Mouse (Mus musculus) hindbrain, embryonic 10.5 days (tissue): Measurements from ENCODE around the gene Gm6096. TPM values are rescaled to one million over a fixed set of nuclear protein-coding genes. Genes with fewer than 3 reads are reported as not detected.

Experiments used
- DNase-seq: peaks from one replicate; pipeline ENCODE4 v3.0.0-alpha.2; 2017; ENCODE audit warnings: low spot score
- H3K27ac ChIP-seq: fragments of 300-500 bp; sonication (generic); 2 replicates; pipeline ENCODE4 v1.5.1; 2016; ENCODE audit warnings: mild to moderate bottlenecking, moderate library complexity
- H3K27me3 ChIP-seq: fragments of 300-500 bp; sonication (generic); 2 replicates; pipeline ENCODE4 v1.6.1; 2016; ENCODE audit warnings: mild to moderate bottlenecking; ENCODE audit not compliant: poor library complexity, insufficient read depth, severe bottlenecking
- H3K36me3 ChIP-seq: fragments of 300-500 bp; sonication (generic); 2 replicates; pipeline ENCODE4 v1.6.1; 2016; ENCODE audit warnings: mild to moderate bottlenecking, moderate library complexity
- H3K4me1 ChIP-seq: fragments of 300-500 bp; sonication (generic); replicated peaks from 2 replicates; pipeline ENCODE4 v1.6.1; 2016; ENCODE audit warnings: mild to moderate bottlenecking
- H3K4me3 ChIP-seq: fragments of 300-500 bp; sonication (generic); 2 replicates; pipeline ENCODE4 v1.5.1; 2016; ENCODE audit warnings: mild to moderate bottlenecking, moderate library complexity
- H3K9me3 ChIP-seq: fragments of 300-500 bp; sonication (generic); 2 replicates; pipeline ENCODE4 v1.6.1; 2016; ENCODE audit warnings: mild to moderate bottlenecking, moderate library complexity
- WGBS: fragments of 180-500 bp; shearing (Covaris S2); methylation state at CpG from one replicate; pipeline ENCODE4 v1.1.7; 2016; 5-methylcytosine and 5-hydroxymethylcytosine counted together
- polyA plus RNA-seq: library from polyadenylated mRNA; unstranded; fragments of >200 nt; fragmentation: Nextera tagmentation; extraction: Ambion mirVana; gene quantifications from 2 replicates; pipeline ENCODE4 v1.2.1, GENCODE M21; 2016

Gene Gm6096
- polyA plus RNA-seq, 1 experiment from 2014 or later = not detected

DNA sequence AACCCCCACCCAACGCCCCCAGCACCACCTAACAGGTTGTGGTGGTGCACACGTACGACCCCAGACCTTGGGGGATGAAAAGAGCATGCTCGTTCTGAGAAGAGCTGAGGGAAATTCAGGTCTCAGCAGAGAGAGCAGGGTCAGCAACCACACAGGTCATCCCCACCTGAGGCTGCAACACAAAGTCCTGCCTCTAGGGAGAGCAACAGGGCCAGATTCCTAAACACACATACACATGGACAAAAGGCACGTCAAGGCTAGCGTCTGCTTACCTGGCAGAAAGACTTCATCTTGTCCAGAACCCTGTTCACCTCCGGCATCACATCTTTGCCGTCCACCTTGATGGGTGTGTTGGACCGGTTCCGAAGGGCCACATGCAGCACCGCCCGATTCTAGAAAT is 24.0 kb upstream of the Gm6096 start:
- H3K4me3 ChIP-seq = no peak overlapping the region
- H3K36me3 ChIP-seq = peaks cover 69% of the 10 kb centered on the region
- peaks cover 39% of the 10 kb centered on the region for H3K4me1 ChIP-seq
- WGBS = 93% methylated on average over 12 of the region's 12 CpGs
- DNase-seq = no peak
- H3K27ac ChIP-seq = no peak overlapping the region
- 0 out of 2 replicates have a peak, but pooled peaks cover 4% of the 10 kb centered on the region for H3K9me3 ChIP-seq
- H3K27me3 ChIP-seq = no peaks in the 10 kb centered on the region

- Histone ChIP-seq H3K27me3 (no peaks in the 10 kb centered on the region), H3K4me1 (peaks cover 44% of the 10 kb centered on the region), H3K36me3 (peaks cover 51% of the 10 kb centered on the region), H3K9me3 (no peaks in the 10 kb centered on the region), H3K27ac (peak overlapping the region; percentile 92), H3K4me3 (peak overlapping the region; percentile 69)
- no peak for DNase-seq
- WGBS = 66% methylated on average over 9 of the region's 9 CpGs
Observed at GRCm38 (mm10) chr7:34228641-34229040, 22.2 kb upstream of the Gm6096 start.

- peak overlapping the region; percentile 69 for H3K4me3 ChIP-seq
- H3K9me3 ChIP-seq = no peaks in the 10 kb centered on the region
- peaks cover 46% of the 10 kb centered on the region for H3K36me3 ChIP-seq
- peaks cover 47% of the 10 kb centered on the region for H3K4me1 ChIP-seq
- H3K27ac ChIP-seq = peak overlapping the region; percentile 92
- H3K27me3 ChIP-seq = no peaks in the 10 kb centered on the region
- DNase-seq = no peak
- WGBS = 21% methylated on average over 5 of the region's 5 CpGs
Observed at GRCm38 (mm10) chr7:34229153-34229552, 21.7 kb upstream of the Gm6096 start.

GRCm38 (mm10) chr7:34229691-34230111 is 21.1 kb upstream of the Gm6096 start:
- DNase-seq = peak; percentile 70
- Histone ChIP-seq H3K27me3 (no peaks in the 10 kb centered on the region), H3K36me3 (peaks cover 41% of the 10 kb centered on the region), H3K4me3 (peak overlapping the region; percentile 69), H3K4me1 (peaks cover 49% of the 10 kb centered on the region), H3K9me3 (no peaks in the 10 kb centered on the region), H3K27ac (peak overlapping the region; percentile 92)
- 1% methylated on average over 19 of the region's 19 CpGs for WGBS

DNA sequence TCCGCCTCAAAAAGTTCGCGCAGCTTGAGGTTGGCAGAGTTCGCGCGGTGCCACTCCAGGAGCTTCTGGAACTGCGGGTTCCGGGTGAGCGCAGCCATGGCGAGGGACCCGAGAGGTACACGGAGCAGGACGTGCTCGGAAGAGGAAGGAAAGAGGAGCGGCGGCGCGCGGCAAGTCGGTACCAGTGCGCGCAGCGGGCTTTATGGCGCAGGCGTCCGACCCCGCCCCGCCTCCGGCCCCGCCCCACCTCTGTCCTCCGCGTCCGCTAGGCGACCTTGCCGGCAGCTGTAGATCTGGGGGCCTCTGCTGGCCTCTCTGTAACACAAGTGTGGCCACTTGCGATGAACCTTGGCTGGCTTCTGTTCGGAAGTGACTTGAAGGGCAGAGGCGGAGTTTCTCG is 20.7 kb upstream of the Gm6096 start, which contains the start of gene Gpi1:
TSS of gene Gpi1 (minus strand) at position 221 of the 400 bp plus-strand sequence.
- Histone ChIP-seq H3K4me3 (peak within 1 kb of the TSS; percentile 69), H3K4me1 (peaks cover 53% of the 10 kb centered on the region), H3K27me3 (no peaks in the 10 kb centered on the region), H3K36me3 (peaks cover 37% of the 10 kb centered on the region), H3K9me3 (no peaks in the 10 kb centered on the region), H3K27ac (peak within 1 kb of the TSS; percentile 92)
- peak; percentile 92 for DNase-seq
- WGBS = 0% methylated on average over 39 of the region's 39 CpGs

DNA sequence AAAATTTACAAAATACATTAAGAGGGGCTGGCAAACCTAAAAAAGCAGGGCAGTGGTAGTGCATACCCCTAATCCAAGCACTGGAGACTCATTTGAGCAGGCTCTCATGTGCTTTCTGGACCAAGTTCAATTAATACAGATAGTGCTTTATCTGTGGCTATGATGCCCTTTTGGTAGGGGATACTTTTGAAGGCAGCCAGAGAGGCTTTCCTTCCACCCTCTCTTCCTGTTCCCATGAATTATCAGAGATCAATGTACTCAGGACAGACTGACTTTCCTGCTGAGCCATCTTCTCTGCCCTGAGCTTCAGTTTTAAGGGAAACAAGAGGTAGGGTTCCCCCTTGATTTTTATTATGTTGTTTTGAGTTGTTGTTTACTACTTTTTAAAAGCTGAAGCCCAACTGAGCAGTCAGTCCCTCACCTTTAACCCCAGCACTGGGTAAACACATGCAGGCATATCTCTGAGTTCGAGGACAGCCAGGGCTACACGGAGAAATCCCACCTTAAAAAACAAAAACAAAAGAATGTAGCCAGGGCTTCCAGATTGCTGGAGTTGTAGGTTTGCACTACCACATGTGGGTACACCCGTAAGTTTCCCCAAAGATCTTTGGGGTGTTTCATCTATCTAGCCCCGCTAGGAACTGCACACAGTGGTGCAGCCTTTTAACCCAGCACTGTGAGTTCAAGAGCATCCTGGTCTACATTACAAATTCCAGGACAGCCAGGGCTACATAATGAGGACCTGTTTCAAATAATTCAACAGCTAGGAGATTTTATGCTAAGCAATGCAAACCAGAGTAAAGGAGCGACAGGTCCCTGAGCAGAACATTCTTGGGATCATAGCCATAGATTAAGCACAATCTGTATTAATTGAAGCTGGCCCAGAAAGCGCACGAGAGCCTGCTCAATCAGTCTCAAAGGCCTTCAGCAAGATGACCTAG is 17.8 kb upstream of the Gm6096 start:
- Histone ChIP-seq H3K9me3 (no peaks in the 10 kb centered on the region), H3K4me1 (peaks cover 38% of the 10 kb centered on the region), H3K4me3 (peak overlapping the region; percentile 57), H3K27ac (peak overlapping the region; percentile 93), H3K36me3 (peaks cover 29% of the 10 kb centered on the region), H3K27me3 (no peaks in the 10 kb centered on the region)
- no peak for DNase-seq
- 45% methylated on average over 7 of the region's 7 CpGs for WGBS

GRCm38 (mm10) chr7:34233909-34234609 is 16.8 kb upstream of the Gm6096 start:
- Histone ChIP-seq H3K4me3 (peak overlapping the region; percentile 57), H3K36me3 (peaks cover 32% of the 10 kb centered on the region), H3K4me1 (peaks cover 28% of the 10 kb centered on the region), H3K27me3 (no peaks in the 10 kb centered on the region), H3K9me3 (no peaks in the 10 kb centered on the region), H3K27ac (peak overlapping the region; percentile 93)
- DNase-seq = peak; percentile 99
- under 1% methylated on average over 46 of the region's 46 CpGs for WGBS

GRCm38 (mm10) chr7:34234610-34235561 is 16.0 kb upstream of the Gm6096 start:
- WGBS = 3% methylated on average over 17 of the region's 17 CpGs
- H3K9me3 ChIP-seq = no peaks in the 10 kb centered on the region
- H3K4me1 ChIP-seq = peaks cover 22% of the 10 kb centered on the region

DNA sequence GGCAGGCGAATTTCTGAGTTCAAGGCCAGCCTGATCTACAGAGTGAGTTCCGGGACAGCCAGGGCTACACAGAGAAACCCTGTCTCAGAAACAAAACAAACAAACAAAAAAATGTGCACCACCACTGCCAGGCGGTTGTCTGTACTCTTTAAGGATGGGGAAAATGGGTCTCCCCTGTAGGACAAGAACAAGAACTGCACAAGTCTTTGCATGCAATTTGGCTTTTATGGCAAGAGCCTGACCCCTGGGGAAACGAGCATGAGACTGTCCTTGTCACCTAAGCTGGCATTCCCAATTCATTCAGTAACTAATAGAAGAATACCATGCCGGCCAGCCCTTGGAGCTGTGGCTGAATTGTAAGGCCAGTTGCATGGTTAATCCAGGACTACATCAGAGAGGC is 15.2 kb upstream of the Gm6096 start:
- no peaks in the 10 kb centered on the region for H3K27me3 ChIP-seq
- H3K9me3 ChIP-seq = no peaks in the 10 kb centered on the region
- peaks cover 47% of the 10 kb centered on the region for H3K36me3 ChIP-seq
- peaks cover 17% of the 10 kb centered on the region for H3K4me1 ChIP-seq
- H3K4me3 ChIP-seq = no peak overlapping the region
- H3K27ac ChIP-seq = no peak overlapping the region
- DNase-seq = no peak
- 86% methylated on average over 5 of the region's 5 CpGs for WGBS

More at GRCm38 (mm10) chr7:34234610-34235561, 16.0 kb upstream of the Gm6096 start:
- Histone ChIP-seq H3K36me3 (peaks cover 40% of the 10 kb centered on the region), H3K4me3 (peak overlapping the region; percentile 57), H3K27me3 (no peaks in the 10 kb centered on the region), H3K27ac (peak overlapping the region; percentile 93)
- peak; percentile 41 for DNase-seq

GRCm38 (mm10) chr7:34238086-34238485 is 12.8 kb upstream of the Gm6096 start:
- peaks cover 15% of the 10 kb centered on the region for H3K4me1 ChIP-seq
- H3K27me3 ChIP-seq = no peaks in the 10 kb centered on the region
- no peak overlapping the region for H3K4me3 ChIP-seq
- H3K36me3 ChIP-seq = peaks cover 62% of the 10 kb centered on the region
- WGBS = 93% methylated on average over 5 of the region's 5 CpGs
- no peaks in the 10 kb centered on the region for H3K9me3 ChIP-seq
- no peak overlapping the region for H3K27ac ChIP-seq
- no peak for DNase-seq

DNA sequence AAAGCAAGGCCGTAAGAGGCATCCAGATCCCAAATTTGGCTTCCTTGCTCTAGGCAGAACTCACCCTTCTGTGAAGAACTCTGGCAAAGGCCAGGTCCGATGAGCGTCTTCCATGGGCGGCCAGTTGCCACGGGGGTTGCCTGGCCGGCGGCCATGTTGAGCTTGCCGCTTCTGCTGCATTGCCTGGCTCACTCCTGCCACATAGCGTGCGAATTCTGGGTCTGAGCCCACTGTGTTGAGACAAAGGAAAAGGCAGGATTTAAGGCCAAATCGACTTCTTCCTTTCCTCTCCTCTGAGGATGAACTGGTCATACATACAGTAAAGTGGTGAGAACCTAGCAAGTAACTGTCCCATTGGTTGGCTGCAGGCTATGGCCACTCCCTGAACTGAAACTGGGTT is 8.7 kb upstream of the Gm6096 start:
- H3K27ac ChIP-seq = no peak overlapping the region
- H3K9me3 ChIP-seq = no peaks in the 10 kb centered on the region
- DNase-seq = no peak
- H3K27me3 ChIP-seq = no peaks in the 10 kb centered on the region
- H3K4me1 ChIP-seq = no peaks in the 10 kb centered on the region
- 94% methylated on average over 11 of the region's 11 CpGs for WGBS
- H3K4me3 ChIP-seq = no peak overlapping the region
- H3K36me3 ChIP-seq = peaks cover 80% of the 10 kb centered on the region

DNA sequence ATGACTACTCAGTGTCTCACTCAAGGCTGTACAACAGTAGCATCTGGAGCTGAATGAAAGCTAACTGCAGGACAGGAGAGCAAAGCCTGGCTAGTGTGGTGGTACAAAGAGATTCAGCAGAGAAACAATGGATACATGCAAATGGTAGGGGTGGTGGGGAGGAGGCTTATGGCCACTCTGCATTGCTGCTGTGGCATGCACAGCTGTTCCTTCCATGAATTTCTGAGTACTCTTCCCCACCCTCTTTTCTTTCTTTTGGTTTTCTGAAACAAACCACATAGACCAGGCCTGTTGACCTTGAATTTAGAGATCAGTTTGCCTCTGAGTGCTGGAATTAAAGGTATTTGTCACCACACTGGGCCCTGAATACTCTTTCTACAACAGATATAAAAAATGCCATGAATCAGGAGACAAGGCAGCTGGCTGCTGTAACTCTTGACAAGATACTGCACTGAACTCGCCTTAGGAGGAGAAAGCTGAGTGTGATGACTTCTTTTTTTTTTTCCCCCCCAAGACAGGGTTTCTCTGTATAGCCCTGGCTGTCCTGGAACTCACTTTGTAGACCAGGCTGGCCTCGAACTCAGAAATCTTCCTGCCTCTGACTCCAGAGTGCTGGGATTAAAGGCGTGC is 3.9 kb upstream of the Gm6096 start:
- Histone ChIP-seq H3K36me3 (peaks cover 74% of the 10 kb centered on the region), H3K27me3 (no peaks in the 10 kb centered on the region), H3K27ac (no peak overlapping the region), H3K9me3 (no peaks in the 10 kb centered on the region), H3K4me1 (no peaks in the 10 kb centered on the region), H3K4me3 (no peak overlapping the region)
- WGBS = 86% methylated on average over 3 of the region's 3 CpGs
- no peak for DNase-seq
